8 mouse cellular contexts compared by ENCODE assay signal in the genomic region with DNA sequence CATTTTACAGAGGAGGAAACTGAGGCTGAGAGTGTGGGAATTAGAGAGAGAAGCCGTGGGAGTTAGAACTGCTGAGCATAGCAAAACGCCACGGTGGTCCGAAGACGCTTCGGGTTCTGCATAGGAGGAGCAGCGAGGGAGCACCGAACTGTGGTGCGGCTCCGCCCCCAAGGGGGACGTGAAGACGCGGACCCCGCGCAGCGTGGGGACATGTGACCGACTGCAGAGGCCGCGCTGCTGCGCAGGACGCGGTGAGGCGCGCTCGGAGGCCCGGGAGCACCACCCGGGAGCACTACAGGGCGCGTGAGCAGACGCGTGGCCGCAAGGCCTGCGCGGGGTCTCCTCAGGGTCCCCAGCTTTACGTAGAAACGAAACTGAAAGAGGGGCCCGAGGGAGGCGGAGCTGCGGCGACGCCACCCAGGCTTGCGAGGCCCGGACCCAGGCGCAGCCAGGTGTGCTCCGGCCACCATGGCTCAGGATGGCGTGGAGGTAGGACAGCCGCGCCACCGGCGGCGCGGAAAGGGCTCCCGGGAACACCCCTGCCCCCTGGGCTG. TPM values are rescaled to one million over a fixed set of nuclear protein-coding genes. Genes with fewer than 3 reads are reported as not detected.
DNase-seq lines count a peak whose midpoint lies in the region; ATAC-seq and TF ChIP-seq lines count a peak whose summit lies in the region.

Gene A230050P20Rik, plus strand, starts transcription at position 195 of the 554 bp plus-strand sequence.

- H3K27ac ChIP-seq in embryonic facial prominence, embryonic 13.5 days: no peak within 1 kb of the TSS
- H3K27ac ChIP-seq in heart, postnatal 0 days (ENCODE audit: low read depth): no peak within 1 kb of the TSS
- peak within 1 kb of the TSS; percentile 55; the same call in 1 of the 2 replicates for H3K27ac ChIP-seq in liver, postnatal 0 days (ENCODE audit: low read depth)
- no peak within 1 kb of the TSS for H3K27ac ChIP-seq in neural tube, embryonic 13.5 days (replicated peaks)

- peaks cover 9% of the 10 kb centered on the region for H3K4me1 ChIP-seq in embryonic facial prominence, embryonic 13.5 days
- H3K4me1 ChIP-seq in heart, postnatal 0 days (ENCODE audit: control insufficient read depth, insufficient read depth): peaks cover 4% of the 10 kb centered on the region; the same call in 1 of the 2 replicates
- H3K4me1 ChIP-seq in liver, postnatal 0 days (ENCODE audit: insufficient read depth): 0 out of 2 replicates have a peak, but pooled peaks cover 3% of the 10 kb centered on the region
- H3K4me1 ChIP-seq in neural tube, embryonic 13.5 days (replicated peaks): peaks cover 6% of the 10 kb centered on the region

- ATAC-seq in embryonic facial prominence, embryonic 13.5 days (ENCODE audit: insufficient number of reproducible peaks, insufficient read depth, low FRiP score, low TSS enrichment, low read depth): no peak
- peak; percentile 72 for ATAC-seq in heart, postnatal 0 days (ENCODE audit: insufficient read depth, low read depth)
- ATAC-seq in liver, postnatal 0 days: peak; percentile 57
- ATAC-seq in neural tube, embryonic 13.5 days (ENCODE audit: low read depth): no peak

- H3K4me3 ChIP-seq in embryonic facial prominence, embryonic 13.5 days: peak within 1 kb of the TSS; percentile 49
- peak within 1 kb of the TSS; percentile 66 for H3K4me3 ChIP-seq in heart, postnatal 0 days (ENCODE audit: low read depth, low read length)
- peak within 1 kb of the TSS; percentile 68 for H3K4me3 ChIP-seq in liver, postnatal 0 days (ENCODE audit: low read depth, low read length)
- peak within 1 kb of the TSS; percentile 33 for H3K4me3 ChIP-seq in neural tube, embryonic 13.5 days

- peaks cover 50% of the 10 kb centered on the region for H3K27me3 ChIP-seq in embryonic facial prominence, embryonic 13.5 days
- 0 out of 2 replicates have a peak, but pooled peaks cover 15% of the 10 kb centered on the region for H3K27me3 ChIP-seq in heart, postnatal 0 days (ENCODE audit: control insufficient read depth, insufficient read depth, low read length)
- H3K27me3 ChIP-seq in liver, postnatal 0 days (ENCODE audit: insufficient read depth, low read length): no peaks in the 10 kb centered on the region
- H3K27me3 ChIP-seq in neural tube, embryonic 13.5 days: peaks cover 51% of the 10 kb centered on the region

- no peak for TF ChIP-seq CTCF in heart, postnatal 0 days (IDR thresholded peaks at IDR 0.05; ENCODE audit: low read depth)
- TF ChIP-seq CTCF in liver, postnatal 0 days (IDR thresholded peaks at IDR 0.05; ENCODE audit: low read depth): no peak

- 7% methylated on average over 52 of the region's 53 CpGs for WGBS in embryonic facial prominence, embryonic 13.5 days
- WGBS in heart, postnatal 0 days: 7% methylated on average over 53 of the region's 53 CpGs
- 2% methylated on average over 52 of the region's 53 CpGs for WGBS in liver, postnatal 0 days (ENCODE audit: insufficient replicate concordance)
- 10% methylated on average over 51 of the region's 53 CpGs for WGBS in neural tube, embryonic 13.5 days

- H3K4me2 ChIP-seq in embryonic facial prominence, embryonic 13.5 days: peak within 1 kb of the TSS; percentile 61
- H3K4me2 ChIP-seq in heart, postnatal 0 days (ENCODE audit: low read depth, low read length): peak within 1 kb of the TSS; percentile 81
- peak within 1 kb of the TSS; percentile 83 for H3K4me2 ChIP-seq in liver, postnatal 0 days (ENCODE audit: low read depth, low read length)
- peak within 1 kb of the TSS; percentile 46 for H3K4me2 ChIP-seq in neural tube, embryonic 13.5 days

- peak within 1 kb of the TSS; percentile 61 for H3K9ac ChIP-seq in embryonic facial prominence, embryonic 13.5 days
- H3K9ac ChIP-seq in heart, postnatal 0 days (replicated peaks; ENCODE audit: low read depth, low read length): peak within 1 kb of the TSS; percentile 57
- peak within 1 kb of the TSS; percentile 70 for H3K9ac ChIP-seq in liver, postnatal 0 days (replicated peaks)
- no peak within 1 kb of the TSS for H3K9ac ChIP-seq in neural tube, embryonic 13.5 days

- no peaks in the 10 kb centered on the region for H3K9me3 ChIP-seq in embryonic facial prominence, embryonic 13.5 days
- H3K9me3 ChIP-seq in heart, postnatal 0 days (replicated peaks; ENCODE audit: control insufficient read depth, low read length): no peaks in the 10 kb centered on the region
- H3K9me3 ChIP-seq in liver, postnatal 0 days (ENCODE audit: low read length): no peaks in the 10 kb centered on the region
- no peaks in the 10 kb centered on the region for H3K9me3 ChIP-seq in neural tube, embryonic 13.5 days

- H3K36me3 ChIP-seq in embryonic facial prominence, embryonic 13.5 days: no peaks in the 10 kb centered on the region
- no peaks in the 10 kb centered on the region for H3K36me3 ChIP-seq in heart, postnatal 0 days (replicated peaks; ENCODE audit: control insufficient read depth, insufficient read depth, low read length)
- H3K36me3 ChIP-seq in liver, postnatal 0 days (replicated peaks; ENCODE audit: insufficient read depth, low read length): peaks cover 12% of the 10 kb centered on the region
- H3K36me3 ChIP-seq in neural tube, embryonic 13.5 days: no peaks in the 10 kb centered on the region

- DNase-seq in CD4-positive, CD25-positive, alpha-beta regulatory T cell, adult 2 months (ENCODE audit: low read depth, low spot score): peak; percentile 77
- DNase-seq in adrenal gland, adult (ENCODE audit: inconsistent age in 2 of 2, low spot score in 1 of 2): peak; percentile 77 to 86
- DNase-seq in heart, postnatal 0 days (ENCODE audit: low spot score): no peak
- peak; percentile 75 to 85 for DNase-seq in kidney, postnatal 4 days
- peak; percentile 50 for DNase-seq in liver, postnatal 0 days
- DNase-seq in embryo, embryonic 9.5 days (ENCODE audit: extremely low spot score): no peak

- no peak for TF ChIP-seq EP300 in heart, postnatal 0 days (IDR thresholded peaks at IDR 0.05; ENCODE audit: low read depth)
- TF ChIP-seq EP300 in liver, postnatal 0 days (IDR thresholded peaks at IDR 0.05; ENCODE audit: low read depth): no peak

RNA-seq across cellular contexts. Expression of gene A230050P20Rik, which starts in this region (rescaled TPM):
- polyA plus RNA-seq in embryonic facial prominence, embryonic 13.5 days (2015; fragmentation: Nextera tagmentation; extraction: Ambion mirVana): 7.5 and 9.1 TPM in 2 replicates
- total RNA-seq in heart, postnatal 0 days (2014; rRNA removed; ENCODE audit: low replicate concordance): 4.0 and 6.8 TPM in 2 replicates
- polyA plus RNA-seq in heart, postnatal 0 days (2015; fragmentation: Nextera tagmentation; extraction: Ambion mirVana): 4.9 and 5.3 TPM in 2 replicates
- polyA plus RNA-seq in liver, postnatal 0 days (2015; fragmentation: Nextera tagmentation; extraction: Ambion mirVana): 3.5 and 5.4 TPM in 2 replicates
- 2.6 and 2.7 TPM in 2 replicates for polyA plus RNA-seq in neural tube, embryonic 13.5 days (2015; fragmentation: Nextera tagmentation; extraction: Ambion mirVana)

Comparison
In these comparisons a context has a peak if more than half of its experiments do, and no peak if none do; other contexts are left out.
1. DNase-seq: peak in CD4-positive, CD25-positive, alpha-beta regulatory T cell, adult 2 months (single experiment), adrenal gland, adult (2 of 2), kidney, postnatal 4 days (2 of 2) and liver, postnatal 0 days (single experiment); none in heart, postnatal 0 days (single experiment) and embryo, embryonic 9.5 days (single experiment).
2. ATAC-seq: peak in heart, postnatal 0 days (single experiment) and liver, postnatal 0 days (single experiment); none in embryonic facial prominence, embryonic 13.5 days (single experiment) and neural tube, embryonic 13.5 days (single experiment).
3. Peak in every context shown above with its lines, with median percentiles within 50 percentile points of each other: H3K4me2 ChIP-seq and H3K4me3 ChIP-seq.